Mouse (Mus musculus) heart, embryonic 11.5 days (tissue): ENCODE measurements around the gene Rbm18. TPM values are rescaled to one million over a fixed set of nuclear protein-coding genes. Genes with fewer than 3 reads are reported as not detected.

Experiments used
- ATAC-seq: fragments of 200-750 bp; cut with Nextera tagmentation; replicated peaks from 2 replicates; pipeline ENCODE4 v1.8.0; 2017; ENCODE audit warnings: moderate library complexity; ENCODE audit not compliant: insufficient number of reproducible peaks, low FRiP score, low TSS enrichment
- H3K27ac ChIP-seq: fragments of 300-500 bp; sonication (generic); 2 replicates; pipeline ENCODE4 v1.5.1; 2014; ENCODE audit warnings: mild to moderate bottlenecking, low read depth, low read length
- H3K27me3 ChIP-seq: fragments of 300-500 bp; sonication (generic); 2 replicates; pipeline ENCODE4 v1.6.1; 2014; ENCODE audit warnings: mild to moderate bottlenecking, low read length, mixed read lengths; ENCODE audit not compliant: control insufficient read depth, insufficient read depth
- H3K36me3 ChIP-seq: fragments of 300-500 bp; sonication (generic); 2 replicates; pipeline ENCODE4 v1.6.1; 2014; ENCODE audit warnings: mild to moderate bottlenecking, low read length, moderate library complexity, mixed read lengths; ENCODE audit not compliant: control insufficient read depth, insufficient read depth
- H3K4me1 ChIP-seq: fragments of 300-500 bp; sonication (generic); 2 replicates; pipeline ENCODE4 v1.6.1; 2014; ENCODE audit warnings: low read length; ENCODE audit not compliant: control insufficient read depth, insufficient read depth
- H3K4me2 ChIP-seq: fragments of 300-500 bp; sonication (generic); 2 replicates; pipeline ENCODE4 v1.6.1; 2014; ENCODE audit warnings: mild to moderate bottlenecking, moderate library complexity
- H3K4me3 ChIP-seq: fragments of 300-500 bp; sonication (generic); 2 replicates; pipeline ENCODE4 v1.5.1; 2014; ENCODE audit warnings: low read depth, low read length
- H3K9ac ChIP-seq: fragments of 300-500 bp; sonication (generic); 2 replicates; pipeline ENCODE4 v1.6.1; 2014; ENCODE audit warnings: mild to moderate bottlenecking, low read depth, low read length, moderate library complexity
- H3K9me3 ChIP-seq: fragments of 300-500 bp; sonication (generic); replicated peaks from 2 replicates; pipeline ENCODE4 v1.6.1; 2016; ENCODE audit warnings: low read length; ENCODE audit not compliant: control insufficient read depth
- WGBS: fragments of 180-500 bp; shearing (Covaris S2); extraction: QIAGEN DNeasy Blood & Tissue Kit; methylation state at CpG from one replicate; pipeline ENCODE4 v1.1.7; 2014; ENCODE audit not compliant: insufficient replicate concordance; 5-methylcytosine and 5-hydroxymethylcytosine counted together
- polyA plus RNA-seq: library from polyadenylated mRNA; unstranded; fragments of >200 nt; fragmentation: Nextera tagmentation; extraction: Ambion mirVana; gene quantifications from 2 replicates; pipeline ENCODE4 v1.2.1, GENCODE M21; 2014

Gene Rbm18
- polyA plus RNA-seq, 1 experiment from 2014 or later = 53.7 TPM

- H3K4me2 ChIP-seq = no peak overlapping the region
- H3K9me3 ChIP-seq = no peaks in the 10 kb centered on the region
- no peaks in the 10 kb centered on the region for H3K36me3 ChIP-seq
- H3K27me3 ChIP-seq = peaks cover 5% of the 10 kb centered on the region; the same call in 1 of the 2 replicates
- no peaks in the 10 kb centered on the region for H3K4me1 ChIP-seq
- no peak for ATAC-seq
- no peak overlapping the region for H3K27ac ChIP-seq
- no peak overlapping the region for H3K9ac ChIP-seq
- WGBS = 77% methylated on average over 8 of the region's 8 CpGs
- H3K4me3 ChIP-seq = no peak overlapping the region
Measured at GRCm38 (mm10) chr2:36071660-36072305, 64.8 kb downstream of the Rbm18 start.

GRCm38 (mm10) chr2:36067132-36067531 is 69.4 kb downstream of the Rbm18 start:
- H3K4me1 ChIP-seq = no peaks in the 10 kb centered on the region
- no peak for ATAC-seq
- no peaks in the 10 kb centered on the region for H3K9me3 ChIP-seq
- no peak overlapping the region for H3K27ac ChIP-seq
- H3K4me3 ChIP-seq = no peak overlapping the region
- H3K9ac ChIP-seq = no peak overlapping the region
- H3K27me3 ChIP-seq = 0 out of 2 replicates have a peak, but pooled peaks cover 2% of the 10 kb centered on the region
- no peak overlapping the region for H3K4me2 ChIP-seq
- WGBS = 60% methylated on average over 9 of the region's 9 CpGs
- H3K36me3 ChIP-seq = no peaks in the 10 kb centered on the region

Other genes with a start within 250 kb of the Rbm18 start
- gene Ttll11, start 156.9 kb downstream of the Rbm18 start, polyA plus RNA-seq = 0.34 and 0.79 TPM in 2 replicates
- 367 and 380 TPM in 2 replicates for gene Ndufa8, start 87.4 kb downstream of the Rbm18 start, polyA plus RNA-seq
- 0.23 TPM in 1 of 2 replicates, not detected in the other for gene Morn5, start 87.3 kb downstream of the Rbm18 start, polyA plus RNA-seq
- gene Lhx6, start 31.4 kb downstream of the Rbm18 start, polyA plus RNA-seq = 0.87 and 0.97 TPM in 2 replicates
- 35.3 and 37.2 TPM in 2 replicates for gene Mrrf, start 384 bp downstream of the Rbm18 start, polyA plus RNA-seq
- 19.4 TPM in 2 replicates for gene Ptgs1, start 93.7 kb upstream of the Rbm18 start, polyA plus RNA-seq
- gene Olfr338, start 236.7 kb upstream of the Rbm18 start, polyA plus RNA-seq = not detected in 2 replicates